ENCODE assay signal across 10 mouse cellular contexts in genomic region chr19:53461025-53462015, GRCm38 (mm10).
A peak's percentile ranks its signal among the peaks of the same experiment; 100 is the strongest.
DNase-seq lines count a peak whose midpoint lies in the region; ATAC-seq and TF ChIP-seq lines count a peak whose summit lies in the region.
"Had no signal": no experiment of that assay in that cellular context is flagged by ENCODE, and none has a peak within 500 bp of the region (broad histone marks: within the 10 kb centered on the region; RNA-seq: fewer than 3 reads in every experiment).

No protein-coding gene starts in this region.

- no peak for TF ChIP-seq POLR2A in bone marrow, adult 2 months (IDR thresholded peaks at IDR 0.05; ENCODE audit: borderline replicate concordance, control insufficient read depth, low read depth, low read length)

- H3K27ac ChIP-seq in liver, postnatal 0 days (ENCODE audit: low read depth) = peak overlapping the region; percentile 39
- H3K27ac ChIP-seq in liver, embryonic 12.5 days = no peak overlapping the region
- H3K27ac ChIP-seq in bone marrow, adult 2 months (ENCODE audit: control insufficient read depth, insufficient read depth, low read depth, low read length, poor library complexity) = peak overlapping the region; percentile 83
- H3K27ac ChIP-seq: limb, embryonic 12.5 days had no signal

- H3K9me3 ChIP-seq in liver, postnatal 0 days (ENCODE audit: low read length) = no peaks in the 10 kb centered on the region
- peaks cover under 1% of the 10 kb centered on the region; the same call in 1 of the 2 replicates for H3K9me3 ChIP-seq in liver, embryonic 12.5 days (replicated peaks)
- H3K9me3 ChIP-seq in E14TG2a.4 (ENCODE audit: low read length) = no peaks in the 10 kb centered on the region

- H3K36me3 ChIP-seq in liver, postnatal 0 days (replicated peaks; ENCODE audit: insufficient read depth, low read length) = no peaks in the 10 kb centered on the region
- H3K36me3 ChIP-seq in liver, embryonic 12.5 days = no peaks in the 10 kb centered on the region
- H3K36me3 ChIP-seq in E14TG2a.4 (ENCODE audit: insufficient read depth, low read length) = peaks cover 10% of the 10 kb centered on the region; the same call in 1 of the 2 replicates
- H3K36me3 ChIP-seq: limb, embryonic 12.5 days had no signal

- DNase-seq in liver, postnatal 0 days = no peak
- DNase-seq in layer of hippocampus, postnatal 14 days (ENCODE audit: low spot score in 2 of 2) = no peak
- DNase-seq in left cerebral cortex, postnatal 36 days (ENCODE audit: low spot score in 2 of 2) = no peak
- DNase-seq in spleen, postnatal 10 days (ENCODE audit: low spot score in 2 of 2) = no peak
- DNase-seq: gastrocnemius, postnatal 25 days had no signal

- 0 out of 2 replicates have a peak, but pooled peaks have one; percentile 5 for TF ChIP-seq CTCF in liver, postnatal 0 days (IDR thresholded peaks at IDR 0.05; ENCODE audit: low read depth)
- TF ChIP-seq CTCF in E14TG2a.4 (conservative IDR thresholded peaks at IDR 0.05; ENCODE audit: low read length) = no peak
- no peak for TF ChIP-seq CTCF in bone marrow, adult 2 months (IDR thresholded peaks at IDR 0.05; ENCODE audit: control insufficient read depth, insufficient read depth, low read length)

- TF ChIP-seq EP300 in liver, postnatal 0 days (IDR thresholded peaks at IDR 0.05; ENCODE audit: low read depth) = no peak

- peak overlapping the region; percentile 34; the same call in 1 of the 2 replicates for H3K9ac ChIP-seq in liver, postnatal 0 days (replicated peaks)
- no peak overlapping the region for H3K9ac ChIP-seq in liver, embryonic 12.5 days
- H3K9ac ChIP-seq: limb, embryonic 12.5 days had no signal

- intact Hi-C loops in left cerebral cortex, postnatal 36 days (cut with DNase I) = no loop called here

- no peak for ATAC-seq in liver, postnatal 0 days
- ATAC-seq in liver, embryonic 12.5 days = no peak
- ATAC-seq in megakaryocyte-erythroid progenitor cell, adult 5-6 weeks (replicated peaks; ENCODE audit: low FRiP score, low TSS enrichment, poor library complexity, severe bottlenecking) = peak; percentile 45; the same call in 1 of the 2 replicates

- WGBS in liver, postnatal 0 days (ENCODE audit: insufficient replicate concordance) = 53% methylated on average over 17 of the region's 17 CpGs
- 45% methylated on average over 17 of the region's 17 CpGs for whole genome bisulfite sequencing in liver, embryonic 12.5 days (ENCODE audit: insufficient replicate concordance)
- WGBS in bone marrow, adult 2 months = 22% methylated on average over 17 of the region's 17 CpGs

- peak overlapping the region; percentile 19; the same call in 1 of the 2 replicates for H3K4me3 ChIP-seq in liver, postnatal 0 days (ENCODE audit: low read depth, low read length)
- H3K4me3 ChIP-seq in liver, embryonic 12.5 days = no peak overlapping the region
- peak overlapping the region; percentile 69 for H3K4me3 ChIP-seq in E14TG2a.4 (replicated peaks; ENCODE audit: low read length)
- H3K4me3 ChIP-seq in bone marrow, adult 2 months (replicated peaks; ENCODE audit: control insufficient read depth, low read depth, low read length) = peak overlapping the region; percentile 74
- H3K4me3 ChIP-seq: limb, embryonic 12.5 days had no signal

- H3K4me1 ChIP-seq in liver, postnatal 0 days (ENCODE audit: insufficient read depth) = peaks cover 18% of the 10 kb centered on the region
- peaks cover 25% of the 10 kb centered on the region for H3K4me1 ChIP-seq in liver, embryonic 12.5 days
- peaks cover 51% of the 10 kb centered on the region for H3K4me1 ChIP-seq in E14TG2a.4 (replicated peaks; ENCODE audit: low read depth, low read length)
- H3K4me1 ChIP-seq in bone marrow, adult 2 months (ENCODE audit: control insufficient read depth, insufficient read depth, low read length) = peaks cover 4% of the 10 kb centered on the region; the same call in 1 of the 2 replicates

- H3K27me3 ChIP-seq in liver, postnatal 0 days (ENCODE audit: insufficient read depth, low read length) = 0 out of 2 replicates have a peak, but pooled peaks cover 6% of the 10 kb centered on the region
- peaks cover 23% of the 10 kb centered on the region; the same call in 1 of the 2 replicates for H3K27me3 ChIP-seq in liver, embryonic 12.5 days (replicated peaks)
- no peaks in the 10 kb centered on the region for H3K27me3 ChIP-seq in E14TG2a.4 (ENCODE audit: insufficient read depth, low read length)

- peak overlapping the region; percentile 50 for H3K4me2 ChIP-seq in liver, postnatal 0 days (ENCODE audit: low read depth, low read length)
- H3K4me2 ChIP-seq in liver, embryonic 12.5 days = no peak overlapping the region
